Mouse (Mus musculus) heart, adult 2 months (tissue): Measurements from ENCODE around the gene Dyx1c1. TPM values are rescaled to one million over a fixed set of nuclear protein-coding genes. Genes with fewer than 3 reads are reported as not detected.

Source experiments
- DNase-seq, 2 experiments: peaks; one replicate each; pipeline ENCODE4 v3.0.0; 2021
- H3K27ac ChIP-seq: fragments of 200-600 bp; 2 replicates; pipeline ENCODE4 v1.8.1; 2022
- H3K27me3 ChIP-seq: fragments of 200-500 bp; 2 replicates; pipeline ENCODE4 v1.6.1; 2012; ENCODE audit warnings: mild to moderate bottlenecking, low read length, inconsistent platforms, mixed read lengths; ENCODE audit not compliant: control insufficient read depth, insufficient read depth
- H3K36me3 ChIP-seq: fragments of 200-500 bp; 2 replicates; pipeline ENCODE4 v1.6.1; 2012; ENCODE audit warnings: low read length, inconsistent platforms; ENCODE audit not compliant: control insufficient read depth, insufficient read depth
- H3K4me1 ChIP-seq: fragments of 200-500 bp; 2 replicates; pipeline ENCODE4 v1.6.1; 2011; ENCODE audit warnings: low read length; ENCODE audit not compliant: control insufficient read depth, insufficient read depth
- H3K4me3 ChIP-seq: fragments of 200-600 bp; 2 replicates; pipeline ENCODE4 v1.8.1; 2022
- H3K79me2 ChIP-seq: fragments of 200-500 bp; replicated peaks from 2 replicates; pipeline ENCODE4 v1.6.1; 2012; ENCODE audit warnings: mild to moderate bottlenecking, inconsistent platforms, low read length, moderate library complexity, mixed read lengths; ENCODE audit not compliant: control insufficient read depth, insufficient read depth
- H3K9ac ChIP-seq: fragments of 200-500 bp; 2 replicates; pipeline ENCODE4 v1.6.1; 2012; ENCODE audit warnings: low read depth, mild to moderate bottlenecking, control low read depth, inconsistent platforms, low read length, mixed read lengths
- CTCF ChIP-seq: fragments of 200-600 bp; IDR thresholded peaks from 2 replicates; pipeline ENCODE4 v1.8.1; 2022; ENCODE audit warnings: antibody characterized with exemption, mild to moderate bottlenecking, moderate library complexity
- EP300 ChIP-seq: fragments of 200-500 bp; IDR thresholded peaks from 2 replicates; pipeline ENCODE4 v1.6.1; 2011; ENCODE audit warnings: low read depth, low read length, control low read depth; ENCODE audit not compliant: insufficient read depth
- POLR2A ChIP-seq: fragments of 200-500 bp; IDR thresholded peaks from 2 replicates; pipeline ENCODE4 v1.6.1; 2011; ENCODE audit warnings: mild to moderate bottlenecking, low read depth, low read length, control low read depth; ENCODE audit not compliant: insufficient read depth
- WGBS: fragments of 180-500 bp; shearing (Covaris S2); methylation state at CpG from one replicate; pipeline ENCODE4 v1.1.7; 2018; 5-methylcytosine and 5-hydroxymethylcytosine counted together
- intact Hi-C: fragments of 180-260 bp; cut with DNase I; formaldehyde crosslinking; loops from one replicate; pipeline ENCODE4 v1.15.1; 2025
- microRNA-seq, 2 experiments: library from miRNA; unstranded; fragments of <30 nt; microRNA quantifications; one replicate each; pipeline ENCODE4 v1.2.0; 2021
- polyA plus RNA-seq: library from polyadenylated mRNA; depleted of rRNA; stranded (reverse); fragments of >200 nt; gene quantifications from 2 replicates; pipeline ENCODE4 v1.2.3, GENCODE M21; 2012; rRNA removed
- total RNA-seq, 2 experiments: library from RNA; stranded (reverse); gene quantifications; 2 replicates each; pipeline ENCODE4 v1.2.3; 2021

The Dyx1c1 gene
- total and polyA plus RNA-seq, 3 experiments: 0.18 to 0.52 (median 0.39) TPM

- Histone ChIP-seq H3K36me3 (no peaks in the 10 kb centered on the region), H3K4me3 (no peak overlapping the region), H3K27me3 (no peaks in the 10 kb centered on the region), H3K27ac (no peak overlapping the region), H3K9ac (no peak overlapping the region), H3K79me2 (no peaks in the 10 kb centered on the region), H3K4me1 (no peaks in the 10 kb centered on the region)
- intact Hi-C loops: no loop called here
- 66% methylated on average over 13 of the region's 13 CpGs for WGBS
- DNase-seq: no peak
- TF ChIP-seq POLR2A (no peak), EP300 (no peak), CTCF (no peak)
Observed at GRCm38 (mm10) chr9:73014724-73015123, 56.1 kb downstream of the Dyx1c1 start.

- Histone ChIP-seq H3K79me2 (no peaks in the 10 kb centered on the region), H3K9ac (no peak overlapping the region), H3K4me1 (no peaks in the 10 kb centered on the region), H3K36me3 (no peaks in the 10 kb centered on the region), H3K4me3 (no peak overlapping the region), H3K27ac (no peak overlapping the region), H3K27me3 (no peaks in the 10 kb centered on the region)
- WGBS: 79% methylated on average over 10 of the region's 10 CpGs
- peak in 1 of 2 experiments; percentile 11 for DNase-seq
- TF ChIP-seq CTCF: no peak
- no peak for TF ChIP-seq EP300
- no peak for TF ChIP-seq POLR2A
- intact Hi-C loops: no loop called here
Observed at GRCm38 (mm10) chr9:73019841-73020240, 61.3 kb downstream of the Dyx1c1 start.

- 93% methylated on average over 5 of the region's 5 CpGs for WGBS
Observed at GRCm38 (mm10) chr9:73020566-73021097, 62.0 kb downstream of the Dyx1c1 start.

More at GRCm38 (mm10) chr9:73020566-73021097, 62.0 kb downstream of the Dyx1c1 start:
- DNase-seq: no peak
- no peaks in the 10 kb centered on the region for H3K36me3 ChIP-seq
- H3K4me3 ChIP-seq: no peak overlapping the region
- TF ChIP-seq EP300: no peak
- TF ChIP-seq POLR2A: no peak
- TF ChIP-seq CTCF: no peak
- H3K79me2 ChIP-seq: no peaks in the 10 kb centered on the region
- intact Hi-C loops: no loop called here
- H3K27ac ChIP-seq: no peak overlapping the region
- no peaks in the 10 kb centered on the region for H3K27me3 ChIP-seq
- H3K9ac ChIP-seq: no peak overlapping the region
- H3K4me1 ChIP-seq: no peaks in the 10 kb centered on the region

Small RNA genes lying within 50 kb of the gene (microRNA-seq; reads per million reads assigned to microRNA genes)
- 0 reads per million in 2 experiments for gene Gm27353

Other genes starting within 250 kb of the Dyx1c1 start
- under 1 TPM; 0.02 to 0.05 TPM for gene Prtg, start 151.9 kb upstream of the Dyx1c1 start, total RNA-seq
- gene Prtg, start 151.9 kb upstream of the Dyx1c1 start, polyA plus RNA-seq: 0.12 and 0.27 TPM in 2 replicates
- 10 to 100 TPM; 13.6 to 16.0 TPM for gene Pygo1, start 33.1 kb upstream of the Dyx1c1 start, total RNA-seq
- gene Pygo1, start 33.1 kb upstream of the Dyx1c1 start, polyA plus RNA-seq: 3.3 and 7.3 TPM in 2 replicates
- under 1 TPM; 0.31 to 0.34 TPM for gene Gm44503, start 67 bp downstream of the Dyx1c1 start, total RNA-seq
- gene Gm44503, start 67 bp downstream of the Dyx1c1 start, polyA plus RNA-seq: not detected in 2 replicates
- gene Ccpg1os, start 26.6 kb downstream of the Dyx1c1 start, total RNA-seq: 1 to 10 TPM; 6.1 to 8.3 TPM
- 7.5 and 10.1 TPM in 2 replicates for gene Ccpg1os, start 26.6 kb downstream of the Dyx1c1 start, polyA plus RNA-seq
- 100 to 1,000 TPM in 1 of 2 experiments, 10 to 100 TPM in 1; 86.5 to 108 TPM for gene Ccpg1, start 26.6 kb downstream of the Dyx1c1 start, total RNA-seq
- 15.5 and 28.3 TPM in 2 replicates for gene Ccpg1, start 26.6 kb downstream of the Dyx1c1 start, polyA plus RNA-seq
- 1 to 10 TPM; 1.6 to 2.2 TPM for gene Pigb, start 81.6 kb downstream of the Dyx1c1 start, total RNA-seq
- 4.5 and 6.1 TPM in 2 replicates for gene Pigb, start 81.6 kb downstream of the Dyx1c1 start, polyA plus RNA-seq
- 1 to 10 TPM; 4.5 to 5.6 TPM for gene Rab27a, start 86.1 kb downstream of the Dyx1c1 start, total RNA-seq
- gene Rab27a, start 86.1 kb downstream of the Dyx1c1 start, polyA plus RNA-seq: 2.3 TPM in 2 replicates
- not detected for gene Khdc3, start 143.1 kb downstream of the Dyx1c1 start, total RNA-seq
- gene Khdc3, start 143.1 kb downstream of the Dyx1c1 start, polyA plus RNA-seq: not detected in 2 replicates
- not detected for gene Gm20509, start 143.7 kb downstream of the Dyx1c1 start, total RNA-seq
- gene Gm20509, start 143.7 kb downstream of the Dyx1c1 start, polyA plus RNA-seq: not detected in 2 replicates
- 10 to 100 TPM; 50.1 to 51.7 TPM for gene Rsl24d1, start 154.6 kb downstream of the Dyx1c1 start, total RNA-seq
- gene Rsl24d1, start 154.6 kb downstream of the Dyx1c1 start, polyA plus RNA-seq: 25.3 and 48.6 TPM in 2 replicates